Mouse (Mus musculus) midbrain, embryonic 14.5 days (tissue): Measurements from ENCODE around the gene Cd2. TPM values are rescaled to one million over a fixed set of nuclear protein-coding genes. Genes with fewer than 3 reads are reported as not detected.

Experiments
- ATAC-seq: fragments of 200-750 bp; cut with Nextera tagmentation; 2 replicates; pipeline ENCODE4 v1.8.0; 2017; ENCODE audit warnings: moderate number of reproducible peaks, moderate library complexity; ENCODE audit not compliant: low FRiP score, low TSS enrichment
- DNase-seq: peaks from one replicate; pipeline ENCODE4 v3.0.0-alpha.2; 2015
- H3K27ac ChIP-seq: fragments of 300-500 bp; sonication (generic); replicated peaks from 2 replicates; pipeline ENCODE4 v1.5.1; 2014; ENCODE audit warnings: mild to moderate bottlenecking, low read depth, low read length, moderate library complexity
- H3K27me3 ChIP-seq: fragments of 300-500 bp; sonication (generic); 2 replicates; pipeline ENCODE4 v1.6.1; 2014; ENCODE audit warnings: low read length, control low read depth, mixed read lengths; ENCODE audit not compliant: control insufficient read depth, insufficient read depth
- H3K36me3 ChIP-seq: fragments of 300-500 bp; sonication (generic); 2 replicates; pipeline ENCODE4 v1.6.1; 2014; ENCODE audit warnings: low read length, control low read depth; ENCODE audit not compliant: control insufficient read depth, insufficient read depth
- H3K4me1 ChIP-seq: fragments of 300-500 bp; sonication (generic); 2 replicates; pipeline ENCODE4 v1.6.1; 2014; ENCODE audit warnings: mild to moderate bottlenecking, antibody characterized with exemption, low read length, control low read depth; ENCODE audit not compliant: control insufficient read depth, insufficient read depth
- H3K4me2 ChIP-seq: fragments of 300-500 bp; sonication (generic); 2 replicates; pipeline ENCODE4 v1.6.1; 2014; ENCODE audit warnings: mild to moderate bottlenecking, low read length, moderate library complexity
- H3K4me3 ChIP-seq: fragments of 300-500 bp; sonication (generic); replicated peaks from 2 replicates; pipeline ENCODE4 v1.5.1; 2014; ENCODE audit warnings: low read depth, low read length
- H3K9ac ChIP-seq: fragments of 300-500 bp; sonication (generic); replicated peaks from 2 replicates; pipeline ENCODE4 v1.6.1; 2014; ENCODE audit warnings: mild to moderate bottlenecking, low read length, moderate library complexity
- H3K9me3 ChIP-seq: fragments of 300-500 bp; sonication (generic); 2 replicates; pipeline ENCODE4 v1.6.1; 2016; ENCODE audit warnings: low read length, control low read depth, mixed read lengths; ENCODE audit not compliant: control insufficient read depth
- WGBS: fragments of 180-500 bp; shearing (Covaris S2); extraction: QIAGEN DNeasy Blood & Tissue Kit; methylation state at CpG from one replicate; pipeline ENCODE4 v1.1.7; 2014; 5-methylcytosine and 5-hydroxymethylcytosine counted together
- polyA plus RNA-seq: library from polyadenylated mRNA; unstranded; fragments of >200 nt; fragmentation: Nextera tagmentation; extraction: Ambion mirVana; gene quantifications from 2 replicates; pipeline ENCODE4 v1.2.1, GENCODE M21; 2014

Cd2 gene
- polyA plus RNA-seq, 1 experiment from 2014 or later: not detected

GRCm38 (mm10) chr3:101286336-101287325 lies 1.1 kb downstream of the Cd2 start:
- Histone ChIP-seq H3K4me1 (no peaks in the 10 kb centered on the region), H3K36me3 (no peaks in the 10 kb centered on the region), H3K27me3 (no peaks in the 10 kb centered on the region), H3K27ac (no peak overlapping the region), H3K4me2 (no peak overlapping the region), H3K9ac (no peak overlapping the region), H3K9me3 (no peaks in the 10 kb centered on the region), H3K4me3 (no peak overlapping the region)
- 92% methylated on average over 12 of the region's 12 CpGs for WGBS
- no peak for ATAC-seq
- DNase-seq: no peak

GRCm38 (mm10) chr3:101285851-101286250 lies 1.9 kb downstream of the Cd2 start:
- H3K9me3 ChIP-seq: no peaks in the 10 kb centered on the region
- DNase-seq (no peak), ATAC-seq (no peak)
- no peak overlapping the region for H3K4me2 ChIP-seq
- H3K4me1 ChIP-seq: 0 out of 2 replicates have a peak, but pooled peaks cover 3% of the 10 kb centered on the region
- 92% methylated on average over 12 of the region's 12 CpGs for WGBS
- H3K4me3 ChIP-seq: no peak overlapping the region
- H3K36me3 ChIP-seq: no peaks in the 10 kb centered on the region
- H3K27me3 ChIP-seq: no peaks in the 10 kb centered on the region
- no peak overlapping the region for H3K9ac ChIP-seq
- H3K27ac ChIP-seq: no peak overlapping the region

GRCm38 (mm10) chr3:101285021-101285615 lies 2.6 kb downstream of the Cd2 start:
- ATAC-seq (no peak), DNase-seq (no peak)
- 93% methylated on average over 5 of the region's 5 CpGs for WGBS
- H3K36me3 ChIP-seq: no peaks in the 10 kb centered on the region
- H3K4me2 ChIP-seq: no peak overlapping the region
- no peak overlapping the region for H3K27ac ChIP-seq
- H3K4me1 ChIP-seq: 0 out of 2 replicates have a peak, but pooled peaks cover 3% of the 10 kb centered on the region
- H3K9me3 ChIP-seq: no peaks in the 10 kb centered on the region
- H3K27me3 ChIP-seq: no peaks in the 10 kb centered on the region
- H3K9ac ChIP-seq: no peak overlapping the region
- no peak overlapping the region for H3K4me3 ChIP-seq

DNA sequence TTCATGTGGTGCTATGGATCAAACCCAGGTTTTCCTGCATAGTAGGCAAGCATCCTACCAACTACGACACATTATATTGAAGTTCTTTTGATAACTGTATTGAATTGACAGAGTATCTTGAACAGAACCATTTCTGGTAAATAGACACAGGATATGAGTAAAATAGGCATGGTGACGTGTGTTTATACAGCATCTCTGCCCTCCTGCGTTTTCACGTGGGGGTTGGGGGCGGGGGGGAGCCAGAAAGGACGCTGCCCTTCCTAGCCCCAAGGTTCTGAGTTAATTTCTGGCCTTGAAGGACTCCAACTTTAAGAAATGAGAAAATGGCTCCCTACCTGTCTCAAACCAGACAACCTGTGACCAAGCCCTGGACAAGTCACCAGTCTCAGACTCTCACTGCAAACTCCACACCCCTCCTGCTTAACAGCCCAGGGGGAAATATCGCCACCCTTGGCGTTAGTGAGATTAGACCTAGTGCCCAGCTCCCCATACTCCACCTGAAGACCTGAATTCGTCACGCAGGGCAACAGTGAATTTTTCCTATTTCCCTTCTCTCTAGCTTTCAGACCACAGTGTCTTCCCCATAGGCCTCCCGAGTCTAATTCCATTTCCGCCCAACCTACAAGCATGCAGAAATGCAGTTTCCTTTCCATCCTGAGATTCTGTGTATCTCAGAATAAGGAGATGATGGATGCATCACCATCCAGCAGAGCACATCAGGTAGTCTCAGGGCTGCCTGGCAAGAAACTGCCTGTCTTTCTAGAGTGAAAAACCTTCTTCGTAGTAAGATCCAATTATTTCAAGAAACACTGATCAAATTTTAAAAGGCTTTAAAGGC lies 3.7 kb downstream of the Cd2 start:
- H3K9ac ChIP-seq: no peak overlapping the region
- H3K4me2 ChIP-seq: no peak overlapping the region
- 90% methylated on average over 13 of the region's 13 CpGs for WGBS
- no peak for ATAC-seq
- no peak for DNase-seq
- H3K27me3 ChIP-seq: no peaks in the 10 kb centered on the region
- no peaks in the 10 kb centered on the region for H3K9me3 ChIP-seq
- H3K4me1 ChIP-seq: 0 out of 2 replicates have a peak, but pooled peaks cover 3% of the 10 kb centered on the region
- no peak overlapping the region for H3K27ac ChIP-seq
- H3K36me3 ChIP-seq: no peaks in the 10 kb centered on the region
- H3K4me3 ChIP-seq: no peak overlapping the region

DNA sequence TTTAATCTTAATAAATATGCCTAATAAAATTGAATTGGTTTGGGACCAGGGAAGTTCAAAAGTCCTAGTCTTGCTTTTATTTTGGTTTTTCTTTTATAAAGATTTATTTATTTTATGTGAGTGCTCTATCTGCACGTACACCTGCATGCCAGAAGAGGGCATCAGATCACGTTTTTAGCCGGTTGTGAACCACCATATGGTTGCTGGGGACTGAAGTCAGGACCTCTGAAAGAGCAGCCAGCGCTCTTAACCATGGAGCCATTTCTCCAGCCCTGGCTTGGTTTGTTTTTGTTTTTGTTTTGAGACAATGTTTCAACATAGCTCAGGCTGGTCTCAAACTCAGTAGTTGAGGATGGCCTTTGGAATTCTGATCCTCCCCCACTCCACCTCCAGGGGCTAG lies 4.3 kb downstream of the Cd2 start:
- no peaks in the 10 kb centered on the region for H3K27me3 ChIP-seq
- DNase-seq: no peak
- WGBS: 84% methylated on average over 4 of the region's 4 CpGs
- no peak overlapping the region for H3K4me3 ChIP-seq
- no peak overlapping the region for H3K4me2 ChIP-seq
- H3K9me3 ChIP-seq: no peaks in the 10 kb centered on the region
- no peak overlapping the region for H3K9ac ChIP-seq
- 0 out of 2 replicates have a peak, but pooled peaks cover 3% of the 10 kb centered on the region for H3K4me1 ChIP-seq
- H3K27ac ChIP-seq: no peak overlapping the region
- ATAC-seq: no peak
- no peaks in the 10 kb centered on the region for H3K36me3 ChIP-seq

DNA sequence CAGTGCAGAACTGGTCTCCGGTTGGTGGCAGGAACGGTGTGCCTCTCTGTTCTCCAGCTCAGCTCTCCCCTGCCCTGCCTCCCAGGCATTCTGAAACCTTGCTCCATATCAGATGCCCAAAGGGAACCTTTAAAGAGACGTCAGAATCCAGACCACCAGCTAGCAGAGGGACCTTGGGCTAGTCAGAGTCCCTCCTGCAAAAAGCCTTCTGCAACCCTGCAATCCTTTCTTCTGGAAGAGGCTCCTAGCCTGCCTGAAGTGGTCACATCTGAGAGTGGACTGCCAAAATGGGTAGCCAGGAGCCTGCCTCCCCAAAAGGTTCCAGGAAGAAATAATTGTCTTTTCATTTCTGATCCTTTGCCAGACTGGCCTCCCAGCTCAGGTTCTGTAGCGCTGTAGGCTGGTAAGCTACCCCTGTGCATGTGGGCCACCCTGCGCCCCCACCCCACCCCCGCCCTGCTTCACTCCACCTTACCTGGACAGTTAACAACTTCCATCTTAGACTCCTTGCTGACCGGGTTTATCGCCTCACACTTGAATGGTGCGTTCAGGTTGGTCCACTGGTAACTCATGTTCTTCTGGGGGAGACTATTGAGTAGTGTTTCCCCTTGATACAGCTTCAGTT lies 5.1 kb downstream of the Cd2 start:
- Histone ChIP-seq H3K27ac (no peak overlapping the region), H3K36me3 (no peaks in the 10 kb centered on the region), H3K9ac (no peak overlapping the region), H3K27me3 (no peaks in the 10 kb centered on the region), H3K9me3 (no peaks in the 10 kb centered on the region), H3K4me1 (0 out of 2 replicates have a peak, but pooled peaks cover 3% of the 10 kb centered on the region), H3K4me3 (no peak overlapping the region), H3K4me2 (no peak overlapping the region)
- DNase-seq (no peak), ATAC-seq (no peak)
- WGBS: 89% methylated on average over 9 of the region's 9 CpGs

DNA sequence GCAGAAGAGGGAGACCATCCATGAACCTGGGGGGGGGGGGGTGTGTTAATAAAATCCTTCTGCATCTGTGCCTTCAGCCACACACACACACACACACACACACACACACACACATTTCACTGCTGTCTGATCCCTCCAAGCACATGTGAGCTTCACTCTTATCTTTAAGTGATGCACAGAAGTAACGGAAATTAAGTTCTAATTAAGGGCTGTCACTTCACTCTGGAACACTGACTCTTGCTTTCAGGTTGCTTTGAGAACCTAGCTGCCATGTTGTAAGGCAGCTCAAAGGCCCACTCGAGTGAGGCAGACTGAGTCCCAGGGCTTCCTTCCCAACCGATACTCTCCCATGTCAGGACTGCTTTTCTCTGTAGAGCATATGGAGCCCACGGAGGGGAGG lies 5.9 kb downstream of the Cd2 start:
- no peak for DNase-seq
- Histone ChIP-seq H3K4me2 (no peak overlapping the region), H3K4me1 (0 out of 2 replicates have a peak, but pooled peaks cover 3% of the 10 kb centered on the region), H3K27me3 (no peaks in the 10 kb centered on the region), H3K9ac (no peak overlapping the region), H3K27ac (no peak overlapping the region), H3K36me3 (no peaks in the 10 kb centered on the region), H3K4me3 (no peak overlapping the region), H3K9me3 (no peaks in the 10 kb centered on the region)
- WGBS: 74% methylated on average over 4 of the region's 4 CpGs
- ATAC-seq: no peak
